Mouse (Mus musculus) liver (tissue): ENCODE measurements at regions not wholly inside any gene's neighbourhood (a gene's known extent, or its start where the extent isn't known, plus 50 kb on each side); places are given as distances from the start of the nearest gene placed in this dataset.
A peak's percentile ranks its signal among the peaks of the same experiment; 100 is the strongest.
"Not testable (repeated sequence)": the region's sequence is repeated elsewhere in the genome, so short reads cannot be mapped to it uniquely, and the experiment has no call there.

ENCODE experiments used
- DNase-seq: peaks from one replicate; pipeline ENCODE4 v3.0.0-alpha.2; 2020; ENCODE audit warnings: mixed read lengths

DNA sequence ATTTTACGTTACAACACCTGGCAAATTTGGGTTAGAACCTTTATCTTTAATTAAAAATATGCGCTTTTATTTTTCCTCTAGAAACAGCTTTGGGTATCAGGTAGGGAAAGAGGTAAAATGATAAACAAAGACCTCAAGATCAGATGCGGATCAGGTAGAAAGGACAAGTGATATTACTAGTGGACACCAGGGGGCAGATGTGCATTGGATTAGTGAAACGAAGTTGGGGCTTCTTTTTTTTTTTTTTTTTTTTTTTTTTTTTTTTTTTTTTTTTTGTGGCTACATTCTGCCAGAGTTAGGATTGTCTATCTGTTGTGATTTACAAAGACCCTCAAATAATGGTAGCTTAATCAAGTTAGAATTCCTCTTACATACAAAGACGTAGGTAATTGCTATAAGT lies 153.8 kb downstream of the Cd109 start:
- DNase-seq, result no peak

DNA sequence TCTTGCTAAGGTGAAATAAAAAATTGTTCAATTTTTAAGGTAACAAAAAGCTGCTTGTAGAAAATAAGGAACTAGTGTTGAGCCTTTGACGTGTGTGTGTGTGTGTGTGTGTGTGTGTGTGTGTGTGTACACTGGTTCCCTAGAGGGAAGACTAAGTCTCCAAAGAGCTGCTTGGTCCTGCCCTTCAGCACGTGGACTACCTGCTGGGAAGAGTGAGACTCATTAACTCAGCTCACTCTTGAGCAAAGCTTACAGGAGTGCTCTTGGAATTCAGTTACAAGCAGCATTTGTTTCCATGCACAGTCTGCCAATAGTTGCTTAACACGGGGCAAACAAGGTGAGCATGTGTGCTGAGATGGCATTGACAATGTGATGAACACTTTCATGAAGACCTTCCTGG lies 158.6 kb downstream of the Cd109 start:
- DNase-seq, result no peak

DNA sequence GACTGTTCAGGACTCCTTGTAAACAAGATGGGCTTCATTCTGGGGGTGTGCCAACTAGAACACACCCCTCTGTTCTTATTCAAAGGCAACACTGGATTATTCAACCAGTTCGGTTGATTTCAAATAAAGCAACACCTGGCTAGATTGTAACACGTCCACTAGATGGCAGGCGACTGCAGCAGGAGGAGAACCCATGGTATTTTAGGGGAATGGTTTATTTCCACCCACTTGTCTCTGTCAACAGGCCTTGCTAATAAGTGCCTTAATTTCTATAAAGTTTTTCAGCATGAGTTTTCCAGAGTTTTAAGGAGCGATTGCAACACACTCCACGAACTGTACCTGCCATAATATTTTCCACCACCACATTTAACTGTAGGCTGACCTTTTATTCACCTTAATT lies 160.1 kb downstream of the Cd109 start:
- peak; percentile 17 for DNase-seq

DNA sequence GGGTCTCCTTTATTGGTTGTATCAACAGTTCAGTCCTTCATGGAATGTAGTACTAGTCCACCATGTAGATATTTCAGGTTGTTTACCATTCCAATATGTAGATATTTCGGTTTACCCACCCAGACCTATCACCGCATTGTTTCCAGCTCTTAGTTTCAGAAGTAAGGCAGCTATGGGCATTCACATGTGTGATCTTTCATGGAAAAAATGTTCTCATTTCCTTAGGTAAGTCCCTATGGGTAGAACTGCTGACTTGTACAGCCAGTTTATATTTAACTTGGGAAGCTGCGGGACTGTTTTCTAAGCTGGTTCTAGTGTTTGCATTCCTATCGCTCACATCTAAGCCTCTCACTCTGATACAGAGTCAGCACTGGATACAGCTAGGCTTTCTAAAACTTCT lies 165.2 kb downstream of the Cd109 start:
- no peak for DNase-seq

DNA sequence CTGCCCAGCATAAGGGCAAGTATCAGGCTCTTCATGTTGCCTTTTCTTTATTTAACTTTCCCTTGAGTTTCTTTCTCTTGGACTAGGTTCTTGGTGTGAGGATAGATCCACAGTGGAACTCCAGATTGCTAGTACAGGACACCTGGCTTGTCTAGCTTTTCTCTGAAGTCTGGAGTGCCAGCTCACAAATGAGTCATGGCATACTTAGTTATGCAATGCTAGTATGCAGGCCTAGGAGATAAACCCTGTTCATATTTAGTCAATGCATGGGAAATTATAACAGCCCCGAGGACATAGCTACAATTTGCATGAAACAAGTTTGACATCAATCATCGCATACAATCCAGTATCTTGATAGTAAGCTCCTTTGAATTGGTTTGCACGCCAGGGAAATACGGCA lies 167.0 kb downstream of the Cd109 start:
- DNase-seq, result no peak

DNA sequence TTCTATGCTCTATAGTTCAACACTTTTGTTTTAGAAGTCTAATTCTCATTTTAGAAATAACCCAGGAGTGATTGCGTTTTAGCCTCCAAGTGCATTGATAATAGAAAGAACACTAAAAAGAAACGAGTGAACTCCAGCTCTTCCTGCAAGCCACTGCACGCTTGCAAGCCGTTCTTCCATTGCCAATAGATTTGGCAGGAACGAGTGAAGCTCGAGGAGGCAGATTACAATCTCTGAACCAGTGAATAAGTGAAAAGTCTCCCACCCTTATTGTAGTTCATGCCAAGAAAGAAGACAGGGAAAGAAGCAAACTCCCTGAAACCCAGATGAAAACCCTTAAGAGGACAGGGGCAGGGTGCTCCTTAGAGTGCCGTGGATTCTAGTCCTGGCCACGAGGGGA lies 167.5 kb downstream of the Cd109 start:
- DNase-seq, result no peak

DNA sequence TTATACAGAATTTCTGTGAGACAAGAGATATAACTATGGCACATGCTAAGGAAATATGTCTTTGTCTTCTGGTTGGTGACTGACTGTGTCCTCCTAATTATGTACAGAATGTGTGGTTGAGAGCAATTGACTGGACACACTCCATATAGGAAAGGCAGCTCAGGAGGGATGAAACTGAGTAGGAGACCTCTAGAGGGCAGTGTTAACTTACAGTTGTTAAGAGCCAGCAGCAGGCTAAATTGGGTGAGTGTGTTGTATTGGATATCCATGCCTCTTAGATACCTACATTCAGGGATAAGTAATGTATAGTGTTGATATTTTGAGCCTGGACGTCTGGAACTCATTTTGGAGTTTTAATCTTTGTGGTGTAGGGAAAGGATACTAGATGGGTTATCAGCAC lies 172.5 kb downstream of the Cd109 start:
- no peak for DNase-seq

DNA sequence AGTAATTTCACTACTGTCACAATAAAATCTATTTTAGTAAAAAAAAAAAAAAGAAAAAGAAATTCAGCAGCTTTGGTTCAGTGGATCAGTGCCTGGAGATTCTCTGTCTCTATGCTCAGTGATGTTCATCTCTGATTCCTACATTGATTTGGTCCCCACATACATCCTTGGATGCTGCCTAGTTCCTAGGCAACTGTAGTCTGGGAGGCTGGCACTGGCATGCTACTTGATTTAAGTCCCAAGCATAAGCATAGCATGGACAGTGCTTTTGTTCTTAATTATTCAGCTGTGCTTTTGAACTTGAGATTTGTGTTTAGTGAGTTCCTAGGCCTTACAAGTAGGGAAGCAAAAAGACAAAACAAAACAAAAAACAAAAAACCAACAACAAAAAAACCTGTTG lies 174.4 kb downstream of the Cd109 start:
- DNase-seq, result no peak

DNA sequence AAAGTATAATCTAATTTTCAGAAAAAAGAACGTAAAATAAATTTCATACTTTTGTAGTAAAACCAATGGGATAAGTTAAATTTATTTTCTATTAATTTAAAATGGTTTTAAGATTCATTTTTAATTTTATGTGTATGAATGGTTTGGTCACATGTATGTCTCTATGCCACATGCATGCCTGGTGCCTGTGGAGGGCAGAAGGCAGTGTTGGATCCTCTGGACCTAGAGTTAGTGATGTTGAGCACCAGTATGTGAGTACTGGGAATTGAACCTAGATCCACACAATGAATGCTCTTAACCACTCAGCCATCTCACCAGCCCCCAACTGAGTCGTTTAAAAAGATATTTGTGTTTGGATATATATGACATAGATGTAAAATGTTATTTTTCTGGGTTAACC lies 174.8 kb downstream of the Cd109 start:
- no peak for DNase-seq

DNA sequence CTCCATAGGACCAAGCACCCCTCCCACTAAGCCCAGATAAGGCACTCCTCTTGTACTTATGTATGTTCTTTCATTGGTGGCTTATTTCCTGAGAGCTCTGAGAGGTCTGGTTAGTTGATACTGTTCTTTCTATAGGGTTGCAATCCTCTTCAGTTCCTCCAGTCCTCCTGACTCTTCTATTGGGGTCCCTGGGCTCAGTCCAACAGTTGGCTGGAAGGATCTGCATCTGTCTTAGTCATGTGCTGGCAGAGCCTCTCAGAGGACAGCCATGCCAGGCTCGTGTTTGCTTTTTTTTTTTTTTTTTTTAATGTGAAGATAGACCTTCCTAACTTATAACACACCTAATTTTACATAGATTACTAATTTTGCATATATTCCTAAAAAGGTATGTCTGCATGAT lies 180.5 kb downstream of the Cd109 start:
- DNase-seq, result no peak

DNA sequence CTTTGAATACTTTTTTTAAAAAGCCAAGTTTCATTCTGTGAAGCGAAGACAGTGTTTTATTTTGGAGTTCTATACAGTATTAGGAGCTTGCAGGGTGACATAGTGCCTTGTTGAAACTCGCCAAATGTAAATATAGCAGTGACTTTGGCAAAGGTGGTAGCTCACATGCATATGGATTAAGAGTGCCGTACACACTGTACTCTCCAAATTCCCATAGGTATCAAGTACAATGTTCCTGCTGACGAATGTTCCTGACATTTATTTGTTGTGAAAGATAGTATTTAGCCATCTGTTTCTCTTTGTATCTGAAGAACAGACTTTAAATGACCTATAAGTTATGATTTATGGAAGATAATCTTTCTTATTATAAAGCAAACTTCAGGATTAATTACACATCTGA lies 201.9 kb downstream of the Cd109 start:
- DNase-seq, result no peak

DNA sequence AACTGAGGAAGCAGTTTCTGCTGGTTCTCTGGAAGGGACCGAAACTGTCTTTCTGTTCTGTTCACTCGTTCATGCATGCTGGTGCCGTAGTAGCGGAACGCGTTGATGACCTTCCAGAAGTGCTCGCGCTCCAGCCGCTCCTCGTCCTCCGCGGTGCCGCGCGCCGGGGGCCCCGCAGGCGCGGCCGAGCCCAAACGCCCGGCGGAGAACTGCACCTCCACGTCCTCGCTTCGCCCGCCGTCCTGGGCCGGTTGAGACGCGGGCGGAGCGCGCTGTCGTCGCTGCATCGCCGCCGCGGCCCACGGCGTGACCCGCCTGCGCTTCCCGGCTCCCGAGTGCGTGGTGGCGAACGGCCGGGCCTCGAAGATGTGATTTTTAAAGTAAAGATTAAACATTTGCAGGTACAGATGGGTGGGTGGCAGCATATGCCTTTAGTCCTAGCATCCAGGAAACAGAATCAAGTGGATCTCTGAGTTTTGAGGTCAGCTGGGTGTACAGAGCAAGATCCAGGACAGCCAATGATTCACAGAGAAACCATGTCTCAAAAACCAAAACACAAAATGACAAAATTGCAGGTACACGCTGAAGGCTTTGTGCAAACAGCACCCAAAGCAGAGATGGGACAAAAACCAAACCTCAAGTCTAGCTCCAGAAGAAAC lies 206.3 kb downstream of the Cd109 start:
- not testable (repeated sequence) for DNase-seq

DNA sequence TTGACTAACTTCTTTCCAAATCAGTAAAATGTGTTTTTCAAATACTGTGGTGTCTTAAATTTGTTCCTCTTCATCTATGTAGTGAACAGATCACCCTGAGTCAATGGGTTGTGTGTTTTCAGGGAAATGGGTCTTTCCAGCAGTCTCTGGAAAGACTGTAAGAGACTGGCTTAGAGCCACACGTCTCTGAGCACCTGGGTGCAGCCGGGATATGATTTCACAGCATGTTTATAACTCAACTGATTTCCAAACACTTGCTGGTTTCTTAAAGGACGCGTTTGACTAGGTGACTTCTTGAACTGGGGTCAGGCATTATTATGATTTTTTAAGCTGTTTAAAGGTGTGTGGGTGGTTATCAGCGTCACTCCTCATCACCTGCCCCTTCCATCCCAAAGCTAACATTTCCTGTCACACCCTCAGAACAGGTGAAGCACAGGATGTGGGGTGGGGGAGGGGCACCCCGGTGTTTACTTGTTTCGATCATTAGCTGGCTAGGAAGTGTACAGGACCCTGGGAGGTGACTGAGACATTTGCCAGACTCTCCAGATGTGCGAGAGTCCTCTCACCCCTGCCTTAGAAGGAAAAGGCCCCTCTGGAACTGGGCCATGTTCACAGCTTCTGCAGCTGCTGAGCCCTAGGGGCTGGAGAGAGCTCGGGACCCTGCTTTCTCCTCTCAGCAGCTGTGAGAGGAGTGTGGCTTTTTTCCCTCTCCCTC lies 229.8 kb downstream of the Cd109 start:
- peak; percentile 14 for DNase-seq

DNA sequence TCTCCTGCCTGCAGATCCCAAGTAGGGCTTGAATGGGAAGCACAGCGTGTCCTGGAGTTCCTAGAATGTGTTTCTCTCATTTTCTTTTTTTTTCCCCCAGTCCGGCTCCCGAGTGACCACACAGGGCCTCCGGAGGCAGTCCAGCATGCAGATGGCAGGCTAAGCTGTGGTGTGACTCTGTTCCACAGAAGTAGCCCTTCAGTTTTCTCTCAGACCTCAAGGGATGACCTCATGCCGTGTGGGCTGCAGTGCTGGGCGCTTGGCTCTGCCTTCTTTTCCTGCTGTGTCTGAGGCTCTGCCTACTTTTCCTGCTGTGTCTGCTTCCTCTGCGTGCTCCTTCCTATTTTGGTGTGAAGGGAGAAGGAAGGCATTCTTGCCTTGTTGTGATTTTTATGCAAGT lies 230.8 kb downstream of the Cd109 start:
- DNase-seq, result no peak

DNA sequence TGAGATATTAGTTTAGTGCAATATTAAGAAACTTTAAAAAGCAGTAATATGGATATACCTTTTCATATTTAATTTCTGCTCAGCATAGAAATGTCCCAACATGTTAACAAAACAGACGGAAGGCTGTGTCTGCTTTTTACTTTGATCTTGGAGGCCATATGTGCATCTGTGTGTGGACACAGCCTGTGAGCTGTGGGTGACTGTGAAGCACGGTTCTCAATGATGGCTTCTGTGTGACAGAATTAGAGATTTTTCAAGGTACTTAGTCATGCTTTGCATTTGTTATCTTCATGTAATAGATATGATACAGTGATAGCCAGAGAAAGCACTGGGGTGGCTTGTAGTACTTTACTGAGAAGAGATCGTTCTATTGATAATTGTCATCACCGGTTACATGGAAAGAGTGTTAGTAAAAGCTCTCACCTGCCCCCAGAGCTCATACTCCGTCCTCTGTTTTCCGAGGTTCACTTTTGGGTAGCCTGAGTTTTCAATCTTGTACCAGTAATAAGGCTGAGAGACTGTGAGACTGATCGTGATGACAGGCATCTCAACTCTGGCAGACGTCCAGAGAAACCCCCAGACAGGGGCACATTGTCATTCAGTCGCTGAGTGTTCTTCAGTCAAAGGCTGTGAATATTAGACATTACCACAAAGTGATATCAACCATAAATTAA lies 232.7 kb downstream of the Cd109 start:
- DNase-seq, result no peak

DNA sequence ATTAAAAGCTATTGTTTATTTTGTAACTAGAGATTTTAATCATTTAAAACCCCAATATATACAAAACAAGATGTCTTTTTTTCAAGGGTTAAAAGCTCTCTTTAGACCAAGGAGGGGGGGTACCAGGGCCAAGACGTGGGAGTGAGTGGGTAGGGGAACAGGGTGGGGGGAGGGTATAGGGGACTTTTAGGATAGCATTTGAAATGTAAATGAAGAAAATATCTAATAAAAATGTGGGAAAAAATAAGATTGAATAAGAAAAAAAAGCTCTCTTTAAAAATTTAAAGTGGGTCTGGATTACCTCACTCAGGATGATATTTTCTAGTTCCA lies 233.2 kb downstream of the Cd109 start:
- DNase-seq, result not testable (repeated sequence)

DNA sequence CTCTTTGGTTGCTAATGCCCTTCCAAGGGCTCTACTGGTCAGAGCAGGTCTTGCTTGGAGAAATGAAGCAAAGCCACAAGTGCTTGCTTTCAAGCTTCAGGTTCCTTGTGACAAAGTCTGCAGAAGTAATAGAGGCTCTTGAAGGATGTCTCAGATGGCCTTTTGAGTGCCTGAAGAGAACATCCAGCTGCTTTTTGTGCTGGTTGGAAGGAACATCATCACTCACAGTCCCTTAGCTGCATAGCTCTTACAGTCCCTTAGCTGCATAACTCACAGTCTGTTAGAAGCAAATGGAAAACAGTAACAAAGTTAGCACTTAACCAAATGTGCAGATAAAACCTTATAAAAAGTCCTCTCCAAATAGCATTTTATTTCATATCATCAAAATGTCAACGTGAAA lies 241.6 kb downstream of the Cd109 start:
- DNase-seq, result no peak

DNA sequence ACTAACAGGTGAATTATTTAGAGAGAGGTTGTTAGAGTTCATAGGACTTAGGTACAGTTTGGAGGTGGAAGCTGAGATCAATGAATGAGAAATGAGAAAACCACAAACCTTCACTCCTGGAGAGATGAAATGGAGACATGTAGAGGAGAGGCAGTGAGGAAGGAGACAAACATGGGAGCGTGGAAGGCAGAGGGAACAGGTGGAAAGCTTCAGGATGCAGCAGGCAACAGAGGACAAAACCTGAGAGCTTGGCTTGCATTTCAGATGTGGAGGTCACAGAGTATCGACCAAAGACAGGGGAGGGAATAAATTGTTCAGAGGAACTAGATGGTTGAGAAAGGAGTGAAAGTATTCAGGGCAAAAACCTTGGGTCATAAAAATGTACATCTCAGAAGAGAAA lies 244.6 kb downstream of the Cd109 start:
- no peak for DNase-seq

DNA sequence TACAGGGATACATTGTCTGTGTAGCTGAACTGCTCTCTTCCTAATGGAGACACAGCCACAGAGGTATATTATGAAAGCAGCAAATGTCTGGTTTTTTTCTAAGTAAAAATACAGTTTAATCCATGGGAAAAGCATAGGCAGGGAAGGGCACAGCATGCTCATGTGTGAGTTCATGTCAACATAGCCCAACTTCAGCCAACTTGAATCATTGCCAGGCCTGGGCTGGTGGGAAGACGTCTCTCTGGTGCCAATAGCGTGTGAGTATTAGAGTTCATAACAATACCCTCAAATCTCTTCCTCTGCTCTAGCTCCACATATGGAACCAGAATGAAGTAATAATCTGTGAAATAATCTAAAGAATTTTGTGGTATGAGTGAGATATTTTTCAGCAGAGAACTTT lies 257.2 kb downstream of the Cd109 start:
- no peak for DNase-seq

DNA sequence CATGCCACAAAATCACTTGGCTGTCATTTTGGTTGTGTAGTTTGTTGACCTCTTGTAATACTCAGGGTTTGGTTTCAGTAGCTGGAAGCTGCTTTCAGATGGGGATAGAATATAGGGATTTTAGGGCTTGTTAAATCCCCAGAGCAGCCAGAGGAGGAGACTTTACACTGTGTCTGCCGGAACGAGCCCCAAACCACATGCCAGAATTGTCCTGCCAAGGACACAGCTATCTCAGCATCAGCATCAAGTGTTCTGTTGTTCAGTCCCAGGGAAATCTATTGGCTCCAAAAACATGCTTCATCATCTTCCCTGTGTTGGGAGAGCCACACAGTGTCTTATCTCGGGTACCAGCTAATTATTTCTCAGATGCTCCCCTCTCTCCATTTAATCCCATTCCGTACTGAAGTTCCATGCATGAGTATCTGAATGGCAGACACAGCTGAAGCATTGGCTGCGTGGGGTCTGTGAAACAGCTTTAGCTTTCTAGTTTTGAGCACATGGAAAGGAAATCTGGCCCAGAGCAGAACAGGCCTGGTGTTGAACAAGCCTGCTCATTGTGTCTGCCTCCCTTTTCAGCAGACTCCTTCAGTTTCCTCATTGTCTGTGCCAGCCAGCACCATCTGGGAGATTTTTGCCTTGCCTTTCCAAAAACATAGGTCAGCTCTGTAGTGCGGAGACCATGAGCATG lies 264.8 kb downstream of the Cd109 start:
- DNase-seq, result no peak

DNA sequence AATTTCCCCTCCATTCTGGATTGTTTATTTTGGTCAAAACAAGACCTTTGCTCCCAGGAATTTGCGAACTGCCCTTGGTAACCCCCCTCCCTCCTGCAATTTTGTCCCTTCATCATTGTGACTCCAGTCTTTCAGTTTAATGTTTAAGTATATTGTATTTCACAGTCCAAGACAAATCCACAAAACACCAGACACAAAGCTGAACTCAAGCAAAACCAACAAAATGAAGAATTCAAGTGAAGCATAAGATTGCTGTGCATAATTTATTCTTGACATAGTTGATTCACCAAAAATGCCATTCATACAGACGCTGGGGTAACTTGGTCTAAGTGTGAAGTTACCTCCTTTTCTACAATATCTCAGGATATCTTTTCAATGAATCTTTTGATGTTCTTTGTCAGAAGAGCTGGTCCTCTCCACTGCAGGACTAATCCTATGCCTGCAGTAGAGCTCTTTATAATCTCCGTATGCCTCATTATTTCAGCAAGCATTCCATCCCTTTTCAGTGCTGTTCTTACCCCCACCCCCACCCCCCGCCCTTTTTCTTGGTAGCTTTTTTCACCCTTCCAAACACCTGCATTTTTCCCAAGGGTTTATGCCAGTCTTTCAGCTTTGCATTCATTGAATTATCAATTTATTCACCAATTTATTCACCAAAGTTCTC lies 265.4 kb downstream of the Cd109 start:
- no peak for DNase-seq

DNA sequence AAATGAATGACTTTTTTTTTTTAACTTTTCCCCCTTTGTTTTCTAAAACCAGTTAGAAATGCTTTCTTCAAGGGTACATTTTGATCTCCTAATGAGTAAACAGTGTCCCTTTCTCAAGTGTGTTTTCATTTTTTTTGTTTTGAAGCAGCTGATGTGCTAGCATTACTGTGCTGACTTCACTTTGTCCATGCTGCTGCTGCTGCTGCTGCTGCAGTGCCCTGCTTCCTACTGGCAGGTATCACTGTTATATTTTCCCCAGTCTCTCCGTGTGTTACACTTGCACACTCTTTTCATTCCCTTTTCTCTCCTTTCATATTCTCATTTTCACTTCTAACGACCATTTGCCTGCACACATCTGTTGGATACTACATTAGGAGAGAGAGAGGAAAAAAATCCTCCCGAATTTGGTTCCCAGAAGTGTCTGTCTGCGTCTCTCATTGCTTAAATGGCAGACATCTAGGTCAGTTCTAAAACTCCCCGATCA lies 266.0 kb downstream of the Cd109 start:
- DNase-seq, result no peak

DNA sequence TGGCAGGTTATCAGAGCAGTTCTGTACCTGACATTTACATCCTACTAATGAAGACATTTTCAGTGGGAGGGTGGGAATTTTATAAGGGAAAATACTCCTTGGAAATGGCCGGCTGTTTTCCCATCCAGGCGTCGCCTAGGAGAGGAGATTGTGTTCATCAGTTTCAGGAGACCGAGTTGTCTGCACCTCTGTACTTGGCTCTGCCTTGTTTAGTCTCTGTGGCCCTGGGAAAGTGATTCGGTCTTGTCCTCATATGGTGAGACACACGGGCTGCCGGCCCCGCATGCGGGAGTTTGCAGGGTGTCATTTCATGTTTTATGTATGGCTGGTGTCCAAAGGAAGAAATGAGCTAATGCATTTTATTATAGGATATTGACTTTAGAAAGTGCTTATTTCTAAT lies 287.9 kb downstream of the Cd109 start:
- DNase-seq, result peak; percentile 2
